Mouse (Mus musculus): ENCODE data around the gene Orm1.

The Orm1 gene

GRCm38 (mm10) chr4:63355877-63356665 is 11.7 kb downstream of the Orm1 start, which contains the start of gene Orm3:
Orm3 (plus strand) TSS chr4:63356162.
- DNase-seq (ENCODE audit: low spot score) = no peak

- DNase-seq (ENCODE audit: low spot score) = no peak
Observed at GRCm38 (mm10) chr4:63356981-63357570, 12.7 kb downstream of the Orm1 start.

- DNase-seq (ENCODE audit: low spot score) = no peak
Observed at GRCm38 (mm10) chr4:63359861-63360260, 15.5 kb downstream of the Orm1 start.

GRCm38 (mm10) chr4:63362150-63362549 is 17.8 kb downstream of the Orm1 start, which contains the start of gene Orm2:
Orm2 (plus strand) TSS chr4:63362449.
- DNase-seq (ENCODE audit: low spot score) = no peak

- DNase-seq (ENCODE audit: low spot score) = peak; percentile 91
Observed at GRCm38 (mm10) chr4:63368577-63368976, 24.2 kb downstream of the Orm1 start.

GRCm38 (mm10) chr4:63370897-63371296 is 26.5 kb downstream of the Orm1 start:
- no peak for DNase-seq (ENCODE audit: low spot score)

- DNase-seq (ENCODE audit: low spot score) = peak; percentile 54
Observed at GRCm38 (mm10) chr4:63371890-63372289, 27.5 kb downstream of the Orm1 start.

GRCm38 (mm10) chr4:63373404-63373803 is 29.0 kb downstream of the Orm1 start:
- DNase-seq (ENCODE audit: low spot score) = no peak

- no peak for DNase-seq (ENCODE audit: low spot score)
Observed at GRCm38 (mm10) chr4:63374331-63374730, 30.0 kb downstream of the Orm1 start.

- no peak for DNase-seq (ENCODE audit: low spot score)
Observed at GRCm38 (mm10) chr4:63375367-63375766, 31.0 kb downstream of the Orm1 start.

GRCm38 (mm10) chr4:63377483-63377882 is 33.1 kb downstream of the Orm1 start:
- no peak for DNase-seq (ENCODE audit: low spot score)

- DNase-seq (ENCODE audit: low spot score) = no peak
Observed at GRCm38 (mm10) chr4:63382676-63383369, 38.5 kb downstream of the Orm1 start.

- no peak for DNase-seq (ENCODE audit: low spot score)
Observed at GRCm38 (mm10) chr4:63383474-63383873, 39.1 kb downstream of the Orm1 start.

GRCm38 (mm10) chr4:63384262-63384661 is 39.9 kb downstream of the Orm1 start:
- no peak for DNase-seq (ENCODE audit: low spot score)

- DNase-seq (ENCODE audit: low spot score) = no peak
Observed at GRCm38 (mm10) chr4:63385253-63385652, 40.9 kb downstream of the Orm1 start.

GRCm38 (mm10) chr4:63385784-63386183 is 41.4 kb downstream of the Orm1 start:
- DNase-seq (ENCODE audit: low spot score) = no peak

- no peak for DNase-seq (ENCODE audit: low spot score)
Observed at GRCm38 (mm10) chr4:63388029-63388428, 43.7 kb downstream of the Orm1 start.

GRCm38 (mm10) chr4:63389121-63389886 is 44.9 kb downstream of the Orm1 start:
- DNase-seq (ENCODE audit: low spot score) = peak; percentile 72

GRCm38 (mm10) chr4:63389887-63390528 is 45.6 kb downstream of the Orm1 start:
- no peak for DNase-seq (ENCODE audit: low spot score)

- DNase-seq (ENCODE audit: low spot score) = no peak
Observed at GRCm38 (mm10) chr4:63391322-63391721, 47.0 kb downstream of the Orm1 start.

All from retina, embryonic 14.5 days (tissue).